Mouse (Mus musculus) frontal cortex, postnatal 36 days (tissue): ENCODE data around the gene Tgm5.
"Not testable (repeated sequence)": the region's sequence is repeated elsewhere in the genome, so short reads cannot be mapped to it uniquely, and the experiment has no call there.

Experiments
- DNase-seq, 2 experiments: peaks; one replicate each; pipeline ENCODE4 v3.0.0; 2022; ENCODE audit warnings: low spot score in 2 of 2

Tgm5 gene

DNA sequence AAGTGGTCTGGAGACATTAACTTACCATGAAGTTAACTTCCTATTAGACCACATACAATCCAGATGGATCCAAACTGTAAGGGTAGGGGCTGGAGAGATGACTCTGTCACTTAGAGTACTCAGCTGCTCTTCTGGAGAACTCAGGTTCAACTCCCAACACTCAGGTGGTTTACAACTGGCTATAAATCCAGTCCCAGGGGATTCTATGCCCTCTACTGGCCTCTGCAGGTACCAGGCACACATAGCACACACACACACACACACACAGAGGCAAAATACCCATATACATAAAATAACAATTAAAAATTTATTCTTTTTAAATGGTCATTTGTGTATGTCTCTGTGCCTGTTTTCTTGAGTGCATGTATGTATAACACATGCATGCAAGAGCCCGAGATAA, 46.3 kb downstream of the Tgm5 start:
- no peak for DNase-seq

DNA sequence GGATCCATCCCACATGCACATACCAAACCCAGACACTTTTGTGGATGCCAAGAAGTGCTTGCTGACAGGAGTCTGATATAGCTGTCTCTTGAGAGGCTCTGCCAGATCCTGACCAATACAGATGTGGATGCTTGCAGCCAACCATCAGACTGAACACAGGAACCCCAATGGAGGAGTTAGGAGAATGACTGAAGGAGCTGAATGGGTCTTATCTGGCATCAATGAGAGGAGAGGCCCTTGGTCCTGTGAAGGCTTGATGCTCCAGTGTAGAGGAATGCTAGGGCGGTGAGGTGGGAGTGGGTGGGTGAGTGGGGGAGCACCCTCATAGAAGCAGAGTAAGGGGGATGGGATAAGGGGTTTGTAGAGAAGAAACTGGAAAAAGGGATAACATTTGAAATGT, 46.8 kb downstream of the Tgm5 start:
- DNase-seq: not testable (repeated sequence)

DNA sequence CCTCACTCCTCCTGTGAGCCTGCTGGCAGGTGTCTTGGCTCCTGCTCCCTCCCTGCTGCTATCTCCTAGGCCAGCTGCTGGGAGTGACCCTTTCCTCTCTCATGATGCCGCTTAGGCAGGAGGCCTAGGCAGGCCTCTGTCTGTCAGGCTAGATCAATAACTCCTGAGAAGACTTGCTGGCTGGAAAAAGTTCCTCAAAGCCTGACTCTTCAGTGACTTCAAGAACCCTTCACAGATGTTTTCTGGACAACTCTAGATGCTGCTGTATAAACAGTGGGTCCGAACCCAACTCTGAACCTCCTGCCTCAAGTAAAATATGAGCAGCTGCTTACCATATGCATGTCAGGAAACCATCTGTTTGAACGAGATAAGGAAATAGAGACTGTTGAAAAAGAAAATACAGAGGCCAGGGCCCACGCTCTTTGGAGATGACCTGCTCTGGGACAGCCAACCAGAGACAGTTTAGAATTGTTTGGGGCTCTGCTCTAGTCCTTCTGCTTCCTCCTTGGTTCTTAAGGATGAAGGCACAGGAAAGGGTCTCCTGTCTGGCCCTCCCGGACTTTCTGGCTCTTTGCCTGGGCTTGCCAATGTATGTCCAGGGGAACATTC, 48.8 kb downstream of the Tgm5 start, which contains the start of gene Epb42:
Gene Epb42, minus strand, starts transcription at position 340 of the 609 bp plus-strand sequence.
- DNase-seq: no peak

DNA sequence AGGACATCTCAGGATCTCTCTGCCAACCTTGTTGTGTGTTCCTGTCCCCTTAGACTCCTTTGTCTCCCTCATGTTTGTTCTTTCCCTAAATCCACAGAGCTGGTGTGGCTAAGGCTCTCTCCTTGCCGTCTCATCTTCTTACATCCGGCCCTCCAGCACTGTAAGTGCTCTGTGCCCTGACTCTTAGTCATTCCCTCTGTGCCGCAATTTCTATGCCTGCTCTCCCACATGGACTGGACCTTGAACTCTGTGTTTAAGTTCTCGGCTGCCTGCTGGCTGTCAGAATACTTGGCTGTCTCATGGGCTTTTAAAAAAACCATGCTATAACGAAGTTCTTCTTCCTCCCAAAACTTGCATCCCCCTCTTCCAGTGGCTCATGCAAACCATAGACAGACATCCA, 62.7 kb downstream of the Tgm5 start:
- no peak for DNase-seq

DNA sequence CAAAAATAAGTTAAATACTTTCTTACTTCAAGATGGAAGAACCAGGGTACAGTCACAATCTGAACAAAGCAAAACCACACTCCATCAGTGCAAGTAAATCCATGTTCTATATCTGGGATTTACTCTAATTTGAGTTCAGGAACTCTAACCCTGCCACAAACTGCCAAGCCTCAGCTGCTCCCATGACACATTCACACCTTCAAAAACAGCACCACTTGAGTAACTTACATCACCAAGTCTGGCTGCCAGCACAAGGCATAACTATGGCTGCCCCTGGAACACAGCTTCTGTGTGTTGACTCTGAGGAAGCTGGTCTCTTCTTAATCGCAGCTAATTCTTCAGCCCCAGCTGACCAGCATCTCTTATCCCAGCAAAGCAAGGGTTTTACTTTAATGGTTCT, 68.5 kb downstream of the Tgm5 start:
- no peak for DNase-seq

DNA sequence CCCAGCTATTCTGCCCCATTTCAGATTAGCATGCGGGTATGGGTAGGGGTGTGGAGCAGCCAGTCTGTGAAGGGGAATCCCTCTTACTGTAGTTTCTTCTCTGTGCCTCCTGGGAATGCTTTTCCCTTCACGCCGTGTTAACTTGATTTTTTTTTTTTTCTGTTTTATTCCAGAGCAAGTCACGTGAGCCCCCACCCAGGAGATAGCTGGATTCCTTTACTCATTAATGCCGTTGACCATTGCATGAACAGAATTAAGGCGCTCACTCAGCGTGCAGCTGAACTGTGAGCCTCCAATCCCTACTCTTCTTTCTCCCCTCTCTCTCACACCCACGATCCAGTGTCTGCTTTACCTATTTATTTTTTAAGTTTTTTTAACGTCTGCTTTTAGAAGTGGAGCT, 69.4 kb downstream of the Tgm5 start:
- no peak for DNase-seq

DNA sequence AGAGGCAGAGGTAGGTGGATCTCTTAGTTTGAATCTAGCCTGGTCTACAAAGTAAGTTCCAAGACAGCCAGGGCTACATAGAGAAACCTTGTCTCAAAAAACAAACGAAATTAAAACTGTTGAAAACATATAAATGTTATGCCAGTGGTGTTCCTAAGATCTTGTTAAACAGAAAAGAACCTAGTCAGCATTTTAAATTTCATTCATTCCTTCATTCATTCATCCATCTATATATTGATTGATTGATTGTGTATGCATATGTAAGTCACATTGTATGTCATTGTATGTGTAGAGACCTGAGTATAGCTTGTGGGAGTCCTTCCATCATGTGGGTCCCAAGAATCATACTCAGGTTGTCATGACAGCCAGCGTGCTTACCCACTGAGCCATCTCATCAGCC, 70.1 kb downstream of the Tgm5 start:
- no peak for DNase-seq

DNA sequence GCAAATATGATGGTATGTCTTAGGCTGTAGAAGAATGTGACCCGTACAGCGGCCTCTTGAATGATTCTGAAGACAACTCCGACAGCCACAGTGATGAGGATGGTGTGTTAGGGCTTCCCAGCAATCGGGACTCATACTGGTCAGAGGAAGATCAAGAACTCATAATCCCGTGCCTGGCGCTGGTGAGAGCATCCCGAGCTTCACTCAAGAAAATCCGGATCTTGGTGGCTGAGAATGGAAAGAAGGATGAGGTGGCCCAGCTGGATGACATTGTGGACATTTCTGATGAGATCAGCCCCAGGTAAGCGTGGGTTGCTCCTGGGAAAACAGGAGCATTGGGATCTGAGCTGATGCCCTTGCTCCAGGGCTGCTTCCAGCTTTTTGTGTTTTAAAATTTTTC, 73.0 kb downstream of the Tgm5 start:
- no peak for DNase-seq

DNA sequence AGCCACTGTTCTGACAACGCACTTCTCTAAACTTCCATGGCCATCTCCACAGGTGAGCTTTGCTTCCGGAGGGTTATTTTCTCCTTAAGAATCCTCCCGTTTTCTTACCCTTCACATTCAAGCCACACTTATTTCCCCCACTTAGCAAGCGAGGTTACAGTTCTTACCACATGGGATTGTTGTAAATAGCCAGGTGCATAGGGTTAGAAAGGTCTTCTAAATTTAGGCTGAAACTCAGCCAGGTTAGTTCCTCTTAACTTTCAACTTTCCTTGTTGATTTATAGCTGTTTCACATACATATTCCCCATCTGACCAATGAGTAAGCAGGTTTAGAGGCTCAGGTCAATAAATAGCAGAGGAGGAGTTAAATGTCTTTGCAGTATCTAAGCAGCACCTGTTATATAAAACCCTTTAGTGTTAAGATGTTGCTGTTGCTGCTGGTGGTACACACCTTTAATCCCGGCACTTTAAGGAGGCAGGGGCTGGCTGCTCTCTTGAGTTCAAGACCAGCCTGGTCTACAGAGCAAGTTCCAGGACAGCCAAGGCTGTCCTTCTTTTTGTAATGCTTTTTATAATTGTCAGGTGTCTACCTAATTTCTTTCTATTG, 76.5 kb downstream of the Tgm5 start:
- DNase-seq: no peak

DNA sequence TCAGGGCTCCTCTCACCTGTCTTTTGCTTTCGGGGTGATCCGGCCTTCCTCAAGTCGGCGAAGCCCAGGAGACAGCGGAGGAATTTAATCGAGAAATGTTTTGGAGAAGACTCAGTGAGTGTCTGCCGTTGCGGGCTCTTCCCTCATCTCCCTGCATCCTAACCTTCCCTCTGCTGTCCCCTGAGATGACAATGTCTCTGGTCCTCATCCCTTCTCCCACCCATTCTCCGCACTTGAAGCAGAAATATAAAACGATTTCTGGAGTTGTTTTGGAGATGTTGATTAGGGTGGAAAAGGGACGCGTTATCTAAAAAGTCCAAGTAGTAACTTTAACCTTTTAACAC, 77.0 kb downstream of the Tgm5 start:
- no peak for DNase-seq

DNA sequence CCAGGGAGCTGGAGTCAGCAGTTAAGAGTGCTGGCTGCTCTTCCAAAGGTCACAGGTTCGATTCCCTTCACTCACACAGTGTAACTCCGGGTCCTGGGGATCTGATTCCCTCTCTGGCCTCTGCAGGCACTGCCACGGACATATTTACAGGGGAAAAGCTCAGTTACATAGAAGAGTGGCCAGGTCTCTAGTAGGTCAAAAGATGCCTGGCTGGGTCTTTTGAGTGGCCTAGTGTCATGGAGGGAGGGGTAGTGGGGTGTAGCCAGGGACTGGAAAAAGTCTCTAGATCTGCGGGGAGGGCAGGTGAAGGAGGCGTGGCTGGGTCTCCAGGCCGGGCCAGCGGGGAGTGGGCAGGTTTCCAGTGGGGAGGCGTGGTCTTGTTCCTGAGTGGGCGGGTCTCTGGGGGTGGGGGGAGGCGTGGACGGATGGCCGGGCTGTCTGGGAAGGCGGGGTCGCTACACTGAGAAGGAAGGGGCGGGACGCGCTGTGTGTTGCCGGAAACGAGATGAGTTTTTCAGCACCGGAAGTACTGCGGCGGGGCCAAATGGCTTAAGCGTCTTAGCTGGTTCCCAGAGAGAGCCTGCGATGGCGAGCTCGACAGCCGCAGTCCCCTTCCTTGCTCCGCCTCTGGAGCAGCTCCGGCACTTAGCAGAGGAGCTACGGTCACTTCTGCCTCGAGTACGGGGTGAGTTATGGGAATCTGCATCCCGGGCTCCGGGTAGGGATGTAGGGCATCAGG, 77.5 kb downstream of the Tgm5 start, which contains the start of gene Ccndbp1:
Gene Ccndbp1, plus strand, starts transcription at position 479 of the 739 bp plus-strand sequence.
- DNase-seq: peak; percentile 80 to 86

DNA sequence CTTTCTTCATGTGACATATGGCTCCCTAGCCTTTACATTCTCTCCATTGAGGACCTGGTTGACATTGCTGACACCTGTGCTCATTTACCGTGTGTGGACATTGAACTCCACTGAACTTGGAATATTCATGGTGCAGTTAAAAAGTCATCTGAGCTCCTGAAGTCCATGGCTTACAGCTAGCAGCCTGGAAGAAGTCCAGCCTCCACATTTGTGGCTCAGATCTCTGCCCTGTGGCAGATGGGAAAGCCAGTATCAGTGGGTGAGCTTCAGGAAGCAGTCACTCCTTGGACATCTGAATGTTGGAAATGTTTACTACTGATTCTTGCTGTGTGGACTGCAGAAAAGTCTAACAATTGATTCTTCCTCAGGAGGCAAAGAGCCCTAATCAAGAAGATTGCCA, 78.7 kb downstream of the Tgm5 start:
- no peak for DNase-seq

DNA sequence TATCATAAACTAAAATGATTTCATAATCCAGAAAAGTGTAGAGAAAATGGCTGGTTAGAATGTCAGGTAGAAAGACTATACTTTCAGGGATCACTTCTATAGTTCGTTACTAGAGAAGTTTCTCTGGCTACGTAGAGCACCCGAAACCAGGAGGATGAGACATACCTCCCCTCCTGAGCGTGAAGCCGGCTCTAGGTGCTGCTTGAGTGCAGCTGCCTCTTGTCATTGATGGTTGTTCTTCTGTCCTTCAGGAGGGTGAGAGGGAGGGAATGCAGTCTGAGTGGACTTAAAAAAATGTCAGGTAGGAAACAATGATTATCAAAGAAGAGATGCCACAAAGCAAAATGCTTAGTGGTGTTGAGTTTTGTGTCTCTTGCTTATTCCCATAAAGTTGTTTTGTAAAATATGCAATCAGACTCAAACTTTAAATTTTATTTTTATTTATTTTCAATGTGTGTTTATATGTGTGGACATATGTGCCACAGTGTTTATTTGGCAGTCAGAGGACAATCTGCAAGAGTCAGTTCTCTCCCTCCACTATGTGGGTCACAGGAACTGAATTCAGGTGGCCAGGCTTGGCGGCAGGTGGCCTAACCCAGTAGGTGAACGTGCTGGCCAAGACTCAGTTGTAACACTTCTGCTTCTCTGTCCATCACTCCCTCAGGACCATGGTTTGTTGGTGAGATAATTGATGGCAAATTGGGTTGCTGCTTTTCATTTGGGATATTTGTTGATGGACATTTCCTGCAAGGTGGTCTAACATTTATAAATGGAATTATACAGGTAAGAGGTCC, 81.4 kb downstream of the Tgm5 start:
- no peak for DNase-seq

DNA sequence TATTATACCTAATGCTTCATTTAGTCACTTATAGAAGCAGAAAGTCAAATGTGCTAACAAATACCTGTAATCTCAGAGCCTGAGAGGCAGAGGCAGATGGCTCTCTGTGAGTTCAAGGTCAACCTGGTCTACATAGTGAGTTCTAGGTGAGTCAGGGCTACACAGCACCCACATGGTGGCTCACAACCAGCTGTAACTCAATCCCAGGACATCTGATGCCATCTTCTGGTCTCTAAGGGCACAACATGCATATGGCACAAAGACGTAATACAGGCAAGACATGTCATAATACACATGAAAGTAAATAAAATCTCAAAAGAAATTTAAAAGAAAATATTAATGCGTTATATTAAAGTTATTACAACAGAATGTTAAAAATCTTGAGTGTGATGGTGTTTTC, 82.1 kb downstream of the Tgm5 start:
- DNase-seq: no peak

DNA sequence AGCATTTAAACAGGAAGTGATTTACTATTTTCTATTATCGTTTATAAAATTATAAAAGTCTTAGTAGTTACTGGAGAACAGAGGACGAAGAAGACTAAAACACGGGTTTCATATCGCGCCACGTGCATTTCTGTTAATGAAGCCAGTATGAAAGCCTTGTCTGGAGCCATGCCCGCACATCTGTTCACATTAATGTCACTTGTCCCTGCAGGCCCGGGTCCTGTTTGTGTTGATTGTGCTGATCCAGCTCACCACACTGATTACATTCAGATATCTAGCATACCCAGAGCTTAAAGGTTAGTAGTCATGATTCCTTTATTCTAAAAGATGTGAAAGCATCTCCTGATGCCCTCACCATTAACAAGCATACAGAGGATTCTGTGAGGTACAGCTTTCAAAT, 86.8 kb downstream of the Tgm5 start:
- no peak for DNase-seq

DNA sequence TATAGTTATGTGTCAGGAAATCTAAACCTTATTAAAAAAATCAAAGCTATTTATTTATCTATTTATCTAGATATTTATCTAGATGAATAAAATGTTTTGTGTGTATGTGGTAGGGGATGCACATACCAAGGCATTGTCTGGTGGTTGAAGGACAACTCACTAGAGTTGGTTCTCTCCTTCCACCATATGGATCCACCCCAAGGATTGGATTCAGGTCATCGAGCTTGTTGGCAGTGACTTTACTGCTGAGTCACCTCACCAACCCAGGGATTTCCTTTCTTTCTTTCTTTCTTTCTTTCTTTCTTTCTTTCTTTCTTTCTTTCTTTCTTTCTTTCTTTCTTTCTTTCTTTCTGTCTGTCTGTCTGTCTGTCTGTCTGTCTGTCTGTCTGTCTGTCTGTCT, 89.0 kb downstream of the Tgm5 start:
- DNase-seq: not testable (repeated sequence)
